Mouse (Mus musculus) urinary bladder, postnatal 0 days (tissue): ENCODE data around the gene Olfr1211. TPM values are rescaled to one million over a fixed set of nuclear protein-coding genes. Genes with fewer than 3 reads are reported as not detected.

Experiments
- polyA plus RNA-seq: library from polyadenylated mRNA; unstranded; fragments of >200 nt; fragmentation: Nextera tagmentation; extraction: Ambion mirVana; gene quantifications from 2 replicates; pipeline ENCODE4 v1.2.1, GENCODE M21; 2015

Gene Olfr1211
- not detected in 2 replicates for polyA plus RNA-seq

DNA sequence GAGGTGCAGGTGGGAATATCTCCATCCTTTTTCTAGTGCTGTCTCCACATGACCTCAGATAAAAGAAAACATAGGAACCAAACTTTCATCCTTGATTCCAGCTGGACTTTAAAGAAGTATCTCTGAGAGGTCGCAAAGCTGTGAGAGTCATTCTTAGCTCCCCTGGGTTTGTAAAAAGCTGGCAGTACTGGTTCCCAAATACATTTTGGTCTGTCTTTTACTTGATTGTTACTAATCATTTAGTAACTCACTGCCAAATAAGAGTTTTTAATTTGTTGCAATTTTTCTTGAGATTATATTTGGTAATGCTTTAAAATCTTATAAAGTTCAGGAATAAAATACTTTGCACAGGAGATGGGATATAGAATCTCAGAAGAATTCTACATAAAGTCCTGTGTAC, at the start of gene Olfr1211:
TSS of gene Olfr1211 (minus strand) at position 101 of the 400 bp plus-strand sequence.

DNA sequence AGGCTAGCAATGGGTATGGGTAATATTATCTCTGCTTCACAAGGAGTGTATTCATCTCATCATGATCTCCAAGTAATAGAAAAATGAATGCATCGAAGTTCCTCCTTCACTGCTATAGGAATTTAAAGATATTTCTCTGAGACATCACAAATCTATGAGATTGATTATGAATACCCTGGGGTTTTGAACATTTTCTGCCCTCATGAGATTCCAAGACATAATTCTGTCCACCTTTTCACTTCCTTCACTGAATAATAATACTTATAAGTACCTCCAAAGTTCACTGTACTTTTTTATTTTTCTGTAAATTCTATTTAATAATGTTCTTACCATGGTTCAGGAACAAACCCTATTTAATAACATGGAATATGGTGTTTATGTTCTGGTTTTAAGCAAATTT, 42.3 kb upstream of the Olfr1211 start, which contains the start of gene Gm13762:
TSS of gene Gm13762 (minus strand) at position 101 of the 400 bp plus-strand sequence.

DNA sequence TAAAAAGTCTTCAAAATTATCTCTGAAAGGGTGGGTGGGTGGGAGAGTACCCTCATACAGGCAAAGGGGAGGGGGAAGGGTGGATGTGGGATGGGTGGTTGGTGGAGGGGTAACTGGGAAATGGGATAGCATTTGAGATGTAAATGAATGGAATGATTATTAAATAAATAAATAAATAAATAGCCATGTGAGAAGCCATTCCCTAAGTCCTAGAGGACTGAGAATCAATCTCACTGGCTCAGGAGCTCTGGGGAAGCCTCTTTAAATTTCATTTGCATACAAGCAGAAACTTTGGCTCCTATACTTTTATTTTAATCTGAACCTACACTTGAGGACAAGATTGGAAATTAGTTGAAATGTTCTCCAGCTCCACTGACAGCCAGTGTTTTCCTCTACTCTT, 15.8 kb upstream of the Olfr1211 start, which contains the start of gene Olfr1212:
TSS of gene Olfr1212 (plus strand) at position 301 of the 400 bp plus-strand sequence.

DNA sequence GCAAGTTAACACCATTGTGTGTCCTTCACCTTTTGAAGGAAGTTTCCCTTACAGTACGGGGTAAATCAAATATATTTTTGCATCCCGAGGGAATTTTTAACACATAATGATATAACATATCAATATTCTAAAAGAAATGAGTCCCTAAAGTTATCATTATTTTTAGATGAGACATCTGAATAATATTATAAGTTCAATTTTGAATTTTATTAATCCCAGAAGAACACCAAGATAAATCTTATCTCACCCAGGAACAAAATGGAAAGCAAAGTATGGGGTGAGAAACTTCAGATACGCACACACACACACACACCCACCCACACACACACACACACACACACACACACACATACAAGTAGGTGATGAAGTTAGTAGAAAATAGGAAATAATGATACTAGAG, 22.9 kb downstream of the Olfr1211 start, which contains the start of gene Olfr1209:
TSS of gene Olfr1209 (minus strand) at position 101 of the 400 bp plus-strand sequence.

DNA sequence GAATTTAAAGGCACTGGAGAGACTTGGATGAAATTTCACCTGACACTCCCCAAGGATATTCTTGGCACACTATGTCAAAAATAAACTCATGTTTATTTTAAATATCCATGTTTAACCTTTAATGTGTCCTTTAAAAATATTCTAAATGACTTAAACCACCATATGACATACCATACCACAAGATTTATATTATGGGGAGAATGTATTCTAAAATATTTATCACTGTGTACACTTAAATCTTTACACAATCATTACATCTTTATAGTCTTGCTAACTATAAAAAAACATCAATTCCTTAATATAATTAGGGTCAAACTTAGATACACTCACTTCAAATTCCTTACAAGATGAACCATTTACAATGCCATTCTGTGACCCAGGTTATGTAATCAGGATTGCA, 35.7 kb downstream of the Olfr1211 start, which contains the start of gene Olfr1208:
TSS of gene Olfr1208 (minus strand) at position 101 of the 400 bp plus-strand sequence.

Other genes starting within 250 kb of the Olfr1211 start
- gene Olfr1195, start 248.9 kb downstream of the Olfr1211 start, polyA plus RNA-seq, result not detected in 2 replicates
- not detected in 2 replicates for gene Olfr1196, start 233.5 kb downstream of the Olfr1211 start, polyA plus RNA-seq
- not detected in 2 replicates for gene Olfr1197, start 205.7 kb downstream of the Olfr1211 start, polyA plus RNA-seq
- gene Olfr1198, start 186.7 kb downstream of the Olfr1211 start, polyA plus RNA-seq, result not detected in 2 replicates
- not detected in 2 replicates for gene Olfr1199, start 177.6 kb downstream of the Olfr1211 start, polyA plus RNA-seq
- not detected in 2 replicates for gene Olfr1200, start 167.6 kb downstream of the Olfr1211 start, polyA plus RNA-seq
- gene Olfr1201, start 145.1 kb downstream of the Olfr1211 start, polyA plus RNA-seq, result not detected in 2 replicates
- gene Olfr1202, start 123.6 kb downstream of the Olfr1211 start, polyA plus RNA-seq, result not detected in 2 replicates
- gene Olfr1205, start 108.4 kb downstream of the Olfr1211 start, polyA plus RNA-seq, result not detected in 2 replicates
- not detected in 2 replicates for gene Olfr1204, start 88.8 kb downstream of the Olfr1211 start, polyA plus RNA-seq
- gene Olfr1206, start 74.9 kb downstream of the Olfr1211 start, polyA plus RNA-seq, result not detected in 2 replicates
- gene Olfr1208, start 35.8 kb downstream of the Olfr1211 start, polyA plus RNA-seq, result not detected in 2 replicates
- gene Olfr1209, start 23.0 kb downstream of the Olfr1211 start, polyA plus RNA-seq, result not detected in 2 replicates
- gene Olfr1212, start 15.9 kb upstream of the Olfr1211 start, polyA plus RNA-seq, result not detected in 2 replicates
- gene Gm13762, start 42.2 kb upstream of the Olfr1211 start, polyA plus RNA-seq, result not detected in 2 replicates
- not detected in 2 replicates for gene Olfr1214, start 54.5 kb upstream of the Olfr1211 start, polyA plus RNA-seq
- gene Olfr1215, start 68.9 kb upstream of the Olfr1211 start, polyA plus RNA-seq, result not detected in 2 replicates
- not detected in 2 replicates for gene Olfr1216, start 80.2 kb upstream of the Olfr1211 start, polyA plus RNA-seq
- not detected in 2 replicates for gene Olfr1217, start 94.0 kb upstream of the Olfr1211 start, polyA plus RNA-seq
- gene Olfr1218, start 123.1 kb upstream of the Olfr1211 start, polyA plus RNA-seq, result not detected in 2 replicates
- gene Olfr1219, start 145.4 kb upstream of the Olfr1211 start, polyA plus RNA-seq, result not detected in 2 replicates
- not detected in 2 replicates for gene Olfr1220, start 168.7 kb upstream of the Olfr1211 start, polyA plus RNA-seq
- not detected in 2 replicates for gene Olfr1221, start 179.2 kb upstream of the Olfr1211 start, polyA plus RNA-seq
- gene Olfr1222, start 194.9 kb upstream of the Olfr1211 start, polyA plus RNA-seq, result not detected in 2 replicates
- gene Olfr1223, start 213.4 kb upstream of the Olfr1211 start, polyA plus RNA-seq, result not detected in 2 replicates
- not detected in 2 replicates for gene Olfr1224-ps1, start 226.0 kb upstream of the Olfr1211 start, polyA plus RNA-seq
- gene Olfr1225, start 236.6 kb upstream of the Olfr1211 start, polyA plus RNA-seq, result not detected in 2 replicates